8 mouse cellular contexts compared by ENCODE assay signal in the genomic region with DNA sequence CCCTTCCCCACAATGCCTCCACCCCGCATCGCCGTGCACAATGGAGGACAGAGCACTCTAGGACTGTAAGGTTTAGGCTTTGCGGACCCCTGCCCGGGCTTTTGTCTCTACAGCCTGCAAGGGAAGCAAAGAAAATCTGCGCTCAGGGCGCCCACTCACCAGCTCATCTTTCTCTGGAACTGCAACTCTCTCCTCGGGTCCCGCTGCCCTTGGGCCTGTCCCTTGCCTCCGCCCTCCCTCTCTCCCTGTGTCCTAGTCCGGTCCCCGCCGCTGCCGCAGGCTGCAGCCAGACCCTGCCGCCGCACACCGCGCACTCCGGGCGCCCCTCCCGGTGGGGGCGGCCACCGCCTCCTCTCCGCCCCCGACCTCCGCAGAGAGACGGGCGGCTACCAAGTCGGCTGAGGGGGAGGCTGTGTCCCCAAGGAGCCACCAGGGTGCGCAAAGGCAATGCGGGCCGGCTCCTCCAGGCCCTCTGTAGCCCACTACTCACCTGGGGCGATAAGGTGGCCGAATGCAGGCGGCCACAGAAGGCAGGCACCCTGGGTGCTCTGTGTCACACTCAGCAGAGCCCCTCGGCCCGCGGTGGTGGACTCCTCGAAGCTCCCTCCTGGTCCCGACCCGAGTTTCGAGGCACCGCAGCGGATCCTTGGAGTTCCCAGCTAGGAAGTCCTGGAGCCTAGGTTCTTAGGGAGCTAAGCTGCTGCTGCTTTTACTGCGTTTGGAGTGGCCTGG.
DNase-seq lines count a peak whose midpoint lies in the region; ATAC-seq and TF ChIP-seq lines count a peak whose summit lies in the region.

No protein-coding gene starts in this region.

- TF ChIP-seq CTCF in lung, embryonic 14.5 days (IDR thresholded peaks at IDR 0.05; ENCODE audit: low read depth) = peak; percentile 82

- peak; percentile 87 for DNase-seq in Muller cell, postnatal 12 days (ENCODE audit: inconsistent ontology term)
- DNase-seq in cerebellum, adult 9-10 months = peak; percentile 23
- DNase-seq in frontal cortex, postnatal 10 days (ENCODE audit: low spot score in 2 of 2) = peak; percentile 30 to 72
- peak; percentile 88 for DNase-seq in hindbrain, embryonic 10.5 days (ENCODE audit: low spot score)
- peak; percentile 12 for DNase-seq in layer of hippocampus, adult 9-10 months (ENCODE audit: low spot score)
- DNase-seq in lung, embryonic 14.5 days = peak; percentile 94
- DNase-seq in ovary, adult 18-20 months (ENCODE audit: low spot score) = peak; percentile 79
- peak; percentile 44 to 63 for DNase-seq in thymus, postnatal 36 days

- peak overlapping the region; percentile 93 for H3K9ac ChIP-seq in lung, embryonic 14.5 days

- H3K27me3 ChIP-seq in hindbrain, embryonic 10.5 days (ENCODE audit: insufficient read depth, poor library complexity, severe bottlenecking) = peaks cover 15% of the 10 kb centered on the region
- no peaks in the 10 kb centered on the region for H3K27me3 ChIP-seq in lung, embryonic 14.5 days (ENCODE audit: insufficient read depth, low read length)

- WGBS in hindbrain, embryonic 10.5 days = under 1% methylated on average over 45 of the region's 45 CpGs
- under 1% methylated on average over 45 of the region's 45 CpGs for WGBS in lung, embryonic 14.5 days

- peak overlapping the region; percentile 78 for H3K4me3 ChIP-seq in hindbrain, embryonic 10.5 days
- H3K4me3 ChIP-seq in lung, embryonic 14.5 days (ENCODE audit: low read depth, low read length) = peak overlapping the region; percentile 77

- H3K27ac ChIP-seq in hindbrain, embryonic 10.5 days = peak overlapping the region; percentile 95
- H3K27ac ChIP-seq in lung, embryonic 14.5 days (ENCODE audit: low read depth) = peak overlapping the region; percentile 93

- peaks cover 23% of the 10 kb centered on the region for H3K4me1 ChIP-seq in hindbrain, embryonic 10.5 days (replicated peaks)
- H3K4me1 ChIP-seq in lung, embryonic 14.5 days (ENCODE audit: insufficient read depth) = peaks cover 17% of the 10 kb centered on the region

- H3K9me3 ChIP-seq in hindbrain, embryonic 10.5 days = no peaks in the 10 kb centered on the region
- H3K9me3 ChIP-seq in lung, embryonic 14.5 days (ENCODE audit: low read depth, low read length) = no peaks in the 10 kb centered on the region

- H3K4me2 ChIP-seq in lung, embryonic 14.5 days = peak overlapping the region; percentile 67

- ATAC-seq in lung, embryonic 14.5 days (ENCODE audit: insufficient read depth) = peak; percentile 96

- no peaks in the 10 kb centered on the region for H3K36me3 ChIP-seq in hindbrain, embryonic 10.5 days
- no peaks in the 10 kb centered on the region for H3K36me3 ChIP-seq in lung, embryonic 14.5 days (ENCODE audit: insufficient read depth)

Comparison
In these comparisons a context has a peak if more than half of its experiments do, and no peak if none do; other contexts are left out.
1. Peak in every context shown above with its lines: DNase-seq, ATAC-seq, H3K4me3 ChIP-seq and H3K27ac ChIP-seq.
2. DNase-seq: peak in every context shown above with its lines; median percentile 94 in lung, embryonic 14.5 days; 88 in hindbrain, embryonic 10.5 days; 87 in Muller cell, postnatal 12 days; 79 in ovary, adult 18-20 months; 54 in thymus, postnatal 36 days; 51 in frontal cortex, postnatal 10 days; 23 in cerebellum, adult 9-10 months; 12 in layer of hippocampus, adult 9-10 months.